Mouse (Mus musculus) central nervous system, embryonic 14 days (tissue): Measurements from ENCODE around the gene Bmp6. TPM values are rescaled to one million over a fixed set of nuclear protein-coding genes. Genes with fewer than 3 reads are reported as not detected.

Source experiments
- polyA plus RNA-seq: library from polyadenylated mRNA; depleted of rRNA; stranded (reverse); fragments of >200 nt; gene quantifications from 2 replicates; pipeline ENCODE4 v1.2.3, GENCODE M21; 2012; rRNA removed

The Bmp6 gene
- polyA plus RNA-seq = 9.6 and 11.1 TPM in 2 replicates

DNA sequence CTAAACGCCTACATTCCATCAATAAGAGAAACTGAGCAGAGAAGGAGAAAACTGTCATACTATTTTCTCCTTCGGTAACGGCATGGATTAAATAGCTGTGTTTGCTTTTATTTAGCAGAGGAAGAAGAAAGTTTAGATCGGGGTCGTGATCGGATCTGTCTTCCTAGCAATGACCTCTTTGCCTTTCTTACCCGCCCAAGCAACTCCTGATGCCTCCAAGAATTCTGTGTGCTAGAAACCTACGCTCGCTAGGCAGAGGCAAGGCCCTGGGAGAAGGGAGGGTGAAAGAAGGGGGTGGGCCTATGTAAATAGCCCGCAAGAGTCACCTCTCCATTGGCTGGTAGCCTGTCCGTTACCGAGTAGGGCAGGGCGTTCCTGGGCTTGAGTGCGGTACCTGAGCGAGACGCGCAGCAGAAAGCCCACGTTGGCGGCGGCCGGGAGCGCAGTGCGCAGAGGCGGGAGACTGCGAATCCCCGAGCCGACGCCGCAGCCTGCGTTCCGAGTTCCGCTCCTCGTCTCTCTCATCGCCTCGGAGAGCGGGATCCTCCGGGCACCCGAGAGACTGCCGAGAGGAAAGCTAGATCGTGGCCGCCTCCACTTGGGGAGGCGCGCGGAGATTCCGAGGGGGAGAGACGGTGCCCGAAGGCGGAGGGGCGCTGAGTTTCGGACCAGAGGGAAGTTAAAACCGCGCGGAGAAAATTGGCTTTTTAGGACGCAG lies at the start of gene Bmp6:
Bmp6 (plus strand) TSS at position 395 of the 718 bp plus-strand sequence.

DNA sequence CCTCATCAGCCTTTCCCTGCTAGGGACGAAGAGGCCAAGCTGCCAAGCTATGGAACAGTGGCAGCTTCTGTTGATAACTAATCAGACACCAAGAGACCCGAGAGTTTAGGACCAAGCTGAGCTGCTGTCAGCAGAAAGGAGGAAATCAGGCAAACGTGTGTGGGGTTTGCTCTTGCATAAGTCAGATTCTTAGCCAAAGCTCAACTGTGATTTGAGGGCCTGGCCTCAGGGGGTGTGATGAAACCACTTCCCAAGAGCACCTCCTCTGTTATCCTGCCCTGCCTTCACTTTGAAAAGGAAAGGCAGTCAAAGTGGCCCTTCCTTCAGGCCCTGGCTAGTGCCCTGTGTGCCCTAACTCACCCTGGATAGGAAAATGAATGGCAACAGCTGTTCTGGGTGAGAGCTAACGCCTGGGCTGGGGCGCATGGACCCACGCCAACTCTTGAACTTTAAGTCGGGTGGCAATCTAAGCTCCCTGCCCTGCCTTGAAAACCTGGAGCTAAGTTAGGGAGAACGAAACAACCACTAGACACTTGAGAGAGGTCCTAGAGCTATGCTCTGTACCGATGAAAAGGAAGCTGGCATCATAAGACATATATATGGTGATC lies 183.9 kb downstream of the Bmp6 start, which contains the start of gene Txndc5:
Txndc5 (minus strand) TSS at position 138 of the 608 bp plus-strand sequence.

Other genes starting within 250 kb of the Bmp6 start
- gene Dsp, start 193.8 kb upstream of the Bmp6 start, polyA plus RNA-seq = 0.44 and 3.2 TPM in 2 replicates
- 54.5 and 56.4 TPM in 2 replicates for gene Snrnp48, start 140.2 kb upstream of the Bmp6 start, polyA plus RNA-seq
- 51.6 and 86.9 TPM in 2 replicates for gene Txndc5, start 183.7 kb downstream of the Bmp6 start, polyA plus RNA-seq